Mouse (Mus musculus) intestine, embryonic 14.5 days (tissue): ENCODE data around the gene Fgfr2. TPM values are rescaled to one million over a fixed set of nuclear protein-coding genes. Genes with fewer than 3 reads are reported as not detected.

Experiments used
- ATAC-seq: fragments of 200-750 bp; cut with Nextera tagmentation; replicated peaks from 2 replicates; pipeline ENCODE4 v1.8.0; 2017; ENCODE audit warnings: low read depth, moderate number of reproducible peaks, moderate TSS enrichment, moderate library complexity; ENCODE audit not compliant: low FRiP score, low TSS enrichment
- DNase-seq: peaks from one replicate; pipeline ENCODE4 v3.0.0-alpha.2; 2018; ENCODE audit warnings: low spot score
- H3K27ac ChIP-seq: fragments of 300-500 bp; sonication (generic); 2 replicates; pipeline ENCODE4 v1.5.1; 2014; ENCODE audit warnings: low read depth, mild to moderate bottlenecking, control low read depth
- H3K27me3 ChIP-seq: fragments of 300-500 bp; sonication (generic); replicated peaks from 2 replicates; pipeline ENCODE4 v1.6.1; 2014; ENCODE audit warnings: low read length, control low read depth; ENCODE audit not compliant: control insufficient read depth, insufficient read depth
- H3K36me3 ChIP-seq: fragments of 300-500 bp; sonication (generic); 2 replicates; pipeline ENCODE4 v1.6.1; 2014; ENCODE audit warnings: low read length, control low read depth; ENCODE audit not compliant: control insufficient read depth, insufficient read depth
- H3K4me1 ChIP-seq: fragments of 300-500 bp; sonication (generic); replicated peaks from 2 replicates; pipeline ENCODE4 v1.6.1; 2014; ENCODE audit warnings: low read length, control low read depth, mixed read lengths; ENCODE audit not compliant: control insufficient read depth, insufficient read depth
- H3K4me2 ChIP-seq: fragments of 300-500 bp; sonication (generic); 2 replicates; pipeline ENCODE4 v1.6.1; 2014; ENCODE audit warnings: low read length
- H3K4me3 ChIP-seq: fragments of 300-500 bp; sonication (generic); 2 replicates; pipeline ENCODE4 v1.5.1; 2014; ENCODE audit warnings: low read depth, low read length, control low read depth, mixed read lengths
- H3K9ac ChIP-seq: fragments of 300-500 bp; sonication (generic); 2 replicates; pipeline ENCODE4 v1.6.1; 2014; ENCODE audit warnings: mild to moderate bottlenecking, low read length
- H3K9me3 ChIP-seq: fragments of 300-500 bp; sonication (generic); 2 replicates; pipeline ENCODE4 v1.6.1; 2016; ENCODE audit warnings: low read length, control low read depth; ENCODE audit not compliant: control insufficient read depth
- WGBS: fragments of 180-500 bp; shearing (Covaris S2); extraction: QIAGEN DNeasy Blood & Tissue Kit; methylation state at CpG from one replicate; pipeline ENCODE4 v1.1.7; 2014; 5-methylcytosine and 5-hydroxymethylcytosine counted together
- polyA plus RNA-seq: library from polyadenylated mRNA; unstranded; fragments of >200 nt; fragmentation: Nextera tagmentation; extraction: Ambion mirVana; gene quantifications from 2 replicates; pipeline ENCODE4 v1.2.1, GENCODE M21; 2014

Fgfr2 gene
- polyA plus RNA-seq, 1 experiment from 2014 or later, result 105 TPM

GRCm38 (mm10) chr7:130834299-130834698 is 2288.9 kb downstream of the Fgfr2 start:
- Histone ChIP-seq H3K4me3 (no peak overlapping the region), H3K4me1 (peaks cover 19% of the 10 kb centered on the region), H3K27ac (no peak overlapping the region), H3K4me2 (no peak overlapping the region), H3K9me3 (no peaks in the 10 kb centered on the region), H3K9ac (no peak overlapping the region), H3K36me3 (no peaks in the 10 kb centered on the region), H3K27me3 (no peaks in the 10 kb centered on the region)
- 26% methylated on average over 21 of the region's 21 CpGs for WGBS
- ATAC-seq, result peak; percentile 99
- DNase-seq, result peak; percentile 99

GRCm38 (mm10) chr7:130831586-130831985 is 2291.6 kb downstream of the Fgfr2 start:
- H3K9me3 ChIP-seq, result no peaks in the 10 kb centered on the region
- no peak overlapping the region for H3K27ac ChIP-seq
- DNase-seq (no peak), ATAC-seq (no peak)
- WGBS, result 90% methylated on average over 5 of the region's 5 CpGs
- no peak overlapping the region for H3K4me3 ChIP-seq
- no peak overlapping the region for H3K9ac ChIP-seq
- H3K36me3 ChIP-seq, result no peaks in the 10 kb centered on the region
- no peaks in the 10 kb centered on the region for H3K27me3 ChIP-seq
- peaks cover 10% of the 10 kb centered on the region for H3K4me1 ChIP-seq
- no peak overlapping the region for H3K4me2 ChIP-seq

- ATAC-seq (no peak), DNase-seq (no peak)
- Histone ChIP-seq H3K4me2 (no peak overlapping the region), H3K9me3 (no peaks in the 10 kb centered on the region), H3K4me3 (no peak overlapping the region), H3K9ac (no peak overlapping the region), H3K27me3 (no peaks in the 10 kb centered on the region), H3K27ac (no peak overlapping the region), H3K4me1 (no peaks in the 10 kb centered on the region), H3K36me3 (no peaks in the 10 kb centered on the region)
- WGBS, result 90% methylated on average over 10 of the region's 10 CpGs
Observed at GRCm38 (mm10) chr7:130828475-130828874, 2294.7 kb downstream of the Fgfr2 start.

- Histone ChIP-seq H3K36me3 (no peaks in the 10 kb centered on the region), H3K4me2 (no peak overlapping the region), H3K9ac (no peak overlapping the region), H3K9me3 (no peaks in the 10 kb centered on the region), H3K27me3 (no peaks in the 10 kb centered on the region), H3K4me3 (no peak overlapping the region), H3K4me1 (no peaks in the 10 kb centered on the region), H3K27ac (no peak overlapping the region)
- ATAC-seq (no peak), DNase-seq (no peak)
- WGBS, result 91% methylated on average over 9 of the region's 9 CpGs
Observed at GRCm38 (mm10) chr7:130827844-130828403, 2295.2 kb downstream of the Fgfr2 start.

GRCm38 (mm10) chr7:130827431-130827830 is 2295.7 kb downstream of the Fgfr2 start:
- H3K4me1 ChIP-seq, result no peaks in the 10 kb centered on the region
- ATAC-seq, result peak; percentile 58; the same call in 1 of the 2 replicates
- no peaks in the 10 kb centered on the region for H3K36me3 ChIP-seq
- DNase-seq, result peak; percentile 76
- no peak overlapping the region for H3K9ac ChIP-seq
- no peaks in the 10 kb centered on the region for H3K9me3 ChIP-seq
- H3K4me3 ChIP-seq, result no peak overlapping the region
- H3K4me2 ChIP-seq, result no peak overlapping the region
- WGBS, result 25% methylated on average over 3 of the region's 3 CpGs
- H3K27me3 ChIP-seq, result no peaks in the 10 kb centered on the region
- no peak overlapping the region for H3K27ac ChIP-seq

- Histone ChIP-seq H3K36me3 (no peaks in the 10 kb centered on the region), H3K4me3 (no peak overlapping the region), H3K4me2 (no peak overlapping the region), H3K9ac (no peak overlapping the region), H3K27me3 (no peaks in the 10 kb centered on the region), H3K9me3 (no peaks in the 10 kb centered on the region), H3K27ac (no peak overlapping the region), H3K4me1 (no peaks in the 10 kb centered on the region)
- WGBS, result 87% methylated on average over 3 of the region's 3 CpGs
- ATAC-seq, result no peak
- no peak for DNase-seq
Observed at GRCm38 (mm10) chr7:130826343-130826742, 2296.8 kb downstream of the Fgfr2 start.

GRCm38 (mm10) chr7:130823992-130824391 is 2299.2 kb downstream of the Fgfr2 start:
- no peak overlapping the region for H3K27ac ChIP-seq
- H3K4me3 ChIP-seq, result no peak overlapping the region
- no peaks in the 10 kb centered on the region for H3K9me3 ChIP-seq
- DNase-seq, result no peak
- no peak for ATAC-seq
- no peak overlapping the region for H3K4me2 ChIP-seq
- H3K27me3 ChIP-seq, result no peaks in the 10 kb centered on the region
- 33% methylated on average over 9 of the region's 9 CpGs for WGBS
- H3K4me1 ChIP-seq, result no peaks in the 10 kb centered on the region
- H3K36me3 ChIP-seq, result no peaks in the 10 kb centered on the region
- no peak overlapping the region for H3K9ac ChIP-seq

- ATAC-seq, result no peak
- WGBS, result 58% methylated on average over 10 of the region's 10 CpGs
- Histone ChIP-seq H3K4me2 (no peak overlapping the region), H3K27me3 (no peaks in the 10 kb centered on the region), H3K4me1 (no peaks in the 10 kb centered on the region), H3K36me3 (no peaks in the 10 kb centered on the region), H3K9ac (no peak overlapping the region), H3K9me3 (no peaks in the 10 kb centered on the region), H3K27ac (no peak overlapping the region), H3K4me3 (no peak overlapping the region)
- DNase-seq, result no peak
Observed at GRCm38 (mm10) chr7:130819624-130820023, 2303.5 kb downstream of the Fgfr2 start.

- no peaks in the 10 kb centered on the region for H3K4me1 ChIP-seq
- H3K4me2 ChIP-seq, result no peak overlapping the region
- WGBS, result 72% methylated on average over 5 of the region's 5 CpGs
- H3K27ac ChIP-seq, result no peak overlapping the region
- no peaks in the 10 kb centered on the region for H3K27me3 ChIP-seq
- no peak for DNase-seq
- H3K9me3 ChIP-seq, result no peaks in the 10 kb centered on the region
- ATAC-seq, result no peak
- H3K36me3 ChIP-seq, result no peaks in the 10 kb centered on the region
- H3K4me3 ChIP-seq, result no peak overlapping the region
- no peak overlapping the region for H3K9ac ChIP-seq
Observed at GRCm38 (mm10) chr7:130818813-130819212, 2304.3 kb downstream of the Fgfr2 start.
